Mouse (Mus musculus) megakaryocyte, embryonic 14.5 days (primary cell): ENCODE data around the gene Mmp11. TPM values are rescaled to one million over a fixed set of nuclear protein-coding genes. Genes with fewer than 3 reads are reported as not detected.

ENCODE experiments used
- H3K27me3 ChIP-seq: replicated peaks from 2 replicates; pipeline ENCODE3; 2012; ENCODE audit warnings: inconsistent platforms
- H3K36me3 ChIP-seq: replicated peaks from 2 replicates; pipeline ENCODE3; 2012; ENCODE audit warnings: low read length, inconsistent platforms, mixed read lengths
- H3K4me1 ChIP-seq: 2 replicates; pipeline ENCODE4 v1.6.1; 2012; ENCODE audit warnings: inconsistent platforms
- H3K4me3 ChIP-seq: replicated peaks from 2 replicates; pipeline ENCODE3; 2012; ENCODE audit warnings: moderate library complexity, mild to moderate bottlenecking, inconsistent platforms
- H3K9me3 ChIP-seq: 2 replicates; pipeline ENCODE4 v1.6.1; 2012; ENCODE audit warnings: inconsistent platforms
- FLI1 ChIP-seq: IDR thresholded peaks from 2 replicates; pipeline ENCODE4 v1.6.1; 2012; ENCODE audit warnings: low read length, inconsistent platforms, mixed read lengths
- GATA1 ChIP-seq: IDR thresholded peaks from 3 replicates; pipeline ENCODE4 v1.6.1; 2012; ENCODE audit warnings: mixed read lengths, low read length, inconsistent platforms, borderline replicate concordance
- polyA plus RNA-seq: library from polyadenylated mRNA; stranded (reverse); fragments of >175 nt; gene quantifications from 2 replicates; pipeline ENCODE4 v1.2.3, GENCODE M21; 2012; ENCODE audit warnings: low replicate concordance; ENCODE audit not compliant: insufficient read depth

Mmp11 gene
- polyA plus RNA-seq, 1 experiment = 0.19 TPM

GRCm38 (mm10) chr10:75949053-75950045 lies 13.1 kb upstream of the Mmp11 start:
- no peak overlapping the region for H3K4me3 ChIP-seq
- no peaks in the 10 kb centered on the region for H3K36me3 ChIP-seq
- TF ChIP-seq GATA1 = no peak
- TF ChIP-seq FLI1 = no peak
- no peaks in the 10 kb centered on the region for H3K9me3 ChIP-seq
- H3K27me3 ChIP-seq = peaks cover 69% of the 10 kb centered on the region
- H3K4me1 ChIP-seq = peaks cover 17% of the 10 kb centered on the region

DNA sequence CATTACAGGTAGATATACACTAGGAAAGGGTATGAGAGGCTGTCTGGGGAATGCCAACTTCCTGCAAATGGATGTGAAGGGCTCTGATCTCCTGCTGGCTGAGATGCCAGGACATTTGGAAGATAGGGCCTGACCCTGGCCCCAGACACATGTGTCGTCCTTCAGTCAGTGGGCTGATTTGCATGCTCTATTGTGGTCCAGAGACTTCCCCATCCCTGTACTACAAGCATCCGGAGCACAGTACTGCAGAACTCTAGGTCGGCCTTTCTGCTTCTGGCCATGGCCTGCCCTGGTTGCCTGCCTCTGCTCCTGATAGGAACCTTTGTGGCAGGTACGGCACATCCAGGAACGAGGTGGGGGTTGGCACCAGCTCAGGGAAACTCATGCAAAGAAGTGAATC lies 11.8 kb upstream of the Mmp11 start:
- H3K4me1 ChIP-seq = peaks cover 11% of the 10 kb centered on the region
- peaks cover 65% of the 10 kb centered on the region for H3K27me3 ChIP-seq
- no peaks in the 10 kb centered on the region for H3K9me3 ChIP-seq
- TF ChIP-seq GATA1 (no peak), FLI1 (no peak)
- no peak overlapping the region for H3K4me3 ChIP-seq
- H3K36me3 ChIP-seq = no peaks in the 10 kb centered on the region

DNA sequence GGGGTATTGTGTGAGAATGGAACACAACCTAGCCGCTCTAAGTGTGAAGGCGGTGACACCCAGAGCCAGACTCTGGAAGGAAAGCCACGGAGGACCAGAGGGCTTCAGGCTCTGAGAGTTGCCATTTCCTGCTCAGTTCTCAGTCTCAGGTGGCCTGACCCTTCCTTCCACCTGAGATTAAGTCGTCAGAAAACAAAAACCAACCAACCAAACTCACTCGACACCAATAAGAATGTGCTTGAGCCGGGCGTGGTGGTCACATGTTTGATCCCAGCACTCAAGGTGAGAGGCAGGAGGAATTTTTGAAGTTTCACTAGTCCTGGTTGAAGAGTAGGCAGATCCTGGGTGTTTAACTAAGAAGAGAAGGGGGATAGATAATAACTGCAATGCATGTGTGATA lies 9.6 kb upstream of the Mmp11 start:
- Histone ChIP-seq H3K36me3 (no peaks in the 10 kb centered on the region), H3K4me1 (peaks cover 5% of the 10 kb centered on the region), H3K27me3 (peaks cover 64% of the 10 kb centered on the region), H3K9me3 (no peaks in the 10 kb centered on the region), H3K4me3 (no peak overlapping the region)
- TF ChIP-seq FLI1 = no peak

DNA sequence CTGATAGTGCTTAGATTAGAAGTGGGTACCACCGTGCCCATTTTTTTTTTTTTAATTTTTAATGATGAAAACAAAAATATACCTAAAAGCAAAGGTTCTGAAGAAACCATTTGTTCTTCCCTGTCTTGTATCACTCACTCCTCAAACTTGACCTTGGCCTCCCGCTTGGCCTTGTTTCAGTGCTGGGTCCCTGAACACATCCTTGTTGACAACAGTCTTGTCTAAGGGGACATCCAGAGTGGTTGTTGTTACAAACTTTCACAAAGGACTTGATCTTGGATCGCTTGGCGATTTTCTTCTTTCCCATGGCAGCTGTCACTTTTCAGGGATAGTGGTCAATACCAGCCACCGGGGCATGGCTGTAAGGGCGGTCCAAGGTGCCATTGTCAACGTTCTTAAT lies 8.9 kb upstream of the Mmp11 start:
- Histone ChIP-seq H3K4me1 (peaks cover 8% of the 10 kb centered on the region), H3K4me3 (no peak overlapping the region)
- TF ChIP-seq FLI1 = no peak
- no peak for TF ChIP-seq GATA1

GRCm38 (mm10) chr10:75944066-75944772 lies 7.9 kb upstream of the Mmp11 start:
- H3K4me3 ChIP-seq = no peak overlapping the region
- peaks cover 52% of the 10 kb centered on the region for H3K27me3 ChIP-seq
- H3K9me3 ChIP-seq = no peaks in the 10 kb centered on the region
- no peaks in the 10 kb centered on the region for H3K36me3 ChIP-seq
- TF ChIP-seq GATA1 = no peak
- no peak for TF ChIP-seq FLI1
- peaks cover 17% of the 10 kb centered on the region for H3K4me1 ChIP-seq

More for the DNA sequence above, 8.9 kb upstream of the Mmp11 start:
- Histone ChIP-seq H3K36me3 (no peaks in the 10 kb centered on the region), H3K27me3 (peaks cover 62% of the 10 kb centered on the region), H3K9me3 (no peaks in the 10 kb centered on the region)

DNA sequence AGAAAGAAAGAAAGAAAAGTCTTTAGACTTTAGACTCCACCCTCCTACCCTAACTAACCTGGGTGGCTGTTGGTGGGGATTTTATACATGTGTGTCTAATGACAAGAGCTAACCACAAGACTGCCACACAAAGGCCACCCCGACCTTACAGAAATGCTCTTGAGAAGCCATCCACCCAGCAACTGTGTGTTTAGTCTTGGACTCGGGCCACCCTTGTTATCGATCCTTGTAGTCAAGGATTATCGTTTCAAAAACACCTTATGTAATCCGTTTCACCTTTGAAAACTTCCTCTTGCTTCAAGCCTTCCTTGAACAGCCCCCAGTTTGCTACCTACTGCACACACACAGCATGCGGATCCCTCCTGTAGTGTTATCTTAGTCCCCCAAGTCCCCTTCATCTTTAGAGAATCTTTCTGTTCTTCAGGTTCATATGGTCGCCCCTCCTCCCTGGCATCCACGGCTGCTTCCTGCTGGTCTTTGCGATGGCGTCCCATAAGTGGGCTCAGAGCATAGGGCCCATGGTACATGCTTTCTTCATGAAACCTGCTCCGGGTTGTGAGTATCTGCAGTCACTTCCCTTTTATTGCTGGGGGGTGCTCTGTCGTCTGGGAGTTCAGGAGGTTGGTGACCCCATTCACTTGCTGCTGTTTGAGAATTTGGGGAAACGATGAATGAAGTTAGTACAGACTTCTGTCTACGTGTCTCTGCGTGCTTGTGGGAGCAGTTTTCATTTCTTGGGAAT lies 6.6 kb upstream of the Mmp11 start, which contains the start of gene Vpreb3:
Vpreb3 (plus strand) TSS at position 322 of the 742 bp plus-strand sequence.
- H3K4me1 ChIP-seq = peaks cover 22% of the 10 kb centered on the region
- TF ChIP-seq GATA1 (no peak), FLI1 (no peak)

DNA sequence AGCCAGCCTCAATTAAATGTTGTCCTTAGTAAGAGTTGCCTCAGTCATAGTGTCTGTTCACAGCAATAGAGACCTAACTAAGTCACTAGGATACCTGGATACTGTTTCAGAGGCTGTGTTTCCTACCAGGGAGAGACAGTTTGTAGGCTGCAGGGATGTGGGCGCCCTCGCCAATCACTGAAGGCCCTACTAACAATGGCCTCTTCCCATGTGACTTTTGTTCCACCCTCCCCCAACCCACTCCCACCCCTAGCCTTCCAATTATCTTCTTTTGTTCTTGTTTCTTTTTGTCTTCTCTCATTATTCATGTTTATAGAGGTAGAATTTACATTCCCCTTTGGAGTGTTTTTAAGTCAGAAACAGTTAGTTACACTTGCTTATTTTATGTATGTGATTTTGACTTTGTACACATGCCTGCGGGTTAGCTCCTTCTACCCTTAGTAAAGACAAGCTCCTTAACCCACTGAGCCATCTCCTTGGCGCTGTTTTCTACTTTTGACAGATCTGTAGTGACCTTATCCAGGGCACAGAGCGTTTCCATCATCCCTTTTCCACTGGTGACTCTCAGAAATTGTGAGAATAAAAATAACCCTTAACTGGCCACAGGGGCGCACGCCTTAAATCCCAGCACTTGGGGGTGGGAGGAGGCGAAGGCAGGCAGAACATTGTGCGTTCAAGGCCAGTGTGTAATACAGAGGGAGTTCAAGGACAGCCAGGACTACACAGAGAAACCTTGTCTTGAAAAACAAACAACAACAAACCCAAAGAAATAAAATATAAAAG lies 4.9 kb upstream of the Mmp11 start:
- H3K4me3 ChIP-seq = no peak overlapping the region
- peaks cover 30% of the 10 kb centered on the region for H3K4me1 ChIP-seq
- TF ChIP-seq GATA1 (no peak), FLI1 (no peak)
- peaks cover 33% of the 10 kb centered on the region for H3K27me3 ChIP-seq
- no peaks in the 10 kb centered on the region for H3K9me3 ChIP-seq
- H3K36me3 ChIP-seq = no peaks in the 10 kb centered on the region

More for the DNA sequence above, 6.6 kb upstream of the Mmp11 start, which contains the start of gene Vpreb3:
- Histone ChIP-seq H3K4me3 (no peak within 1 kb of the TSS), H3K27me3 (peaks cover 39% of the 10 kb centered on the region), H3K9me3 (no peaks in the 10 kb centered on the region), H3K36me3 (no peaks in the 10 kb centered on the region)

- Histone ChIP-seq H3K36me3 (no peaks in the 10 kb centered on the region), H3K9me3 (no peaks in the 10 kb centered on the region), H3K4me3 (no peak within 1 kb of the TSS), H3K4me1 (peaks cover 37% of the 10 kb centered on the region), H3K27me3 (peaks cover 34% of the 10 kb centered on the region)
- no peak for TF ChIP-seq FLI1
- no peak for TF ChIP-seq GATA1
Measured at GRCm38 (mm10) chr10:75940520-75940919, 4.2 kb upstream of the Mmp11 start, which contains the start of gene Gm867. TSS of gene Gm867 (minus strand) at chr10:75940672.
